Mouse (Mus musculus) brain, embryonic 14.5 days (tissue): ENCODE measurements around the gene Zc2hc1b.

ENCODE experiments used
- CTCF ChIP-seq: fragments of 200-500 bp; IDR thresholded peaks from 2 replicates; pipeline ENCODE4 v1.5.1; 2012; ENCODE audit warnings: inconsistent platforms, mild to moderate bottlenecking, moderate library complexity, borderline replicate concordance; ENCODE audit not compliant: insufficient read depth, insufficient read length; ENCODE audit errors: extremely low read depth
- POLR2A ChIP-seq: fragments of 200-500 bp; IDR thresholded peaks from 2 replicates; pipeline ENCODE4 v1.6.1; 2012; ENCODE audit warnings: mild to moderate bottlenecking, inconsistent platforms, borderline replicate concordance; ENCODE audit not compliant: poor library complexity, insufficient read depth, insufficient read length, severe bottlenecking; ENCODE audit errors: extremely low read depth

DNA sequence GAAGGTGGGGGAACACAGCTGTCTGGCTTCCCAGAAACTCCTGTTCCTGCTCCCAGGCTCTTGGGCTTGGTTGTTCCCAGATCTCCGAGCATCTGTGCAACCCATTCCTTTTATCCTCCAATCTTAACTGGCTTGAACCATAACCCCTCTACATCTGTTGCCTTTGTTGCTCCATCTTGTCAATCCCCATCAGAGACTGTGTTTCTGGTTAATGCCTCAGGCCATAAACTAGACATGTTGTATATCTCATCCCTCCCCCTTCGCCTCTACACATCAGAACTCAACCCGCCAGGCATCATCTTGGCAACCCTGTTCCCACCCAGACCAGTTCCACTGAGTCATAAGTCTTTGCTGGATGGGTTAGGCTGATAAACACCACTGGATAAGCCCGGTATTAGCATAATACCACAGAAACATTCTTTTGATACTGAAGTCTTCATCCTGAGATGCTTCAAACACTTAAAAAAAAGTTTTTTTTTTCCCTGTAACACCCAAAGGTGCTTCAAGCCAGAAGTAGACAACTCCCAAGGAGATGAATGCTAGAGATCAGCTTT is 24.9 kb downstream of the Zc2hc1b start:
- TF ChIP-seq CTCF (no peak), POLR2A (no peak)
